Mouse (Mus musculus) cerebellum, adult (tissue): Measurements from ENCODE around the gene Spib.
A peak's percentile ranks its signal among the peaks of the same experiment; 100 is the strongest.

Experiments used
- ATAC-seq: cut with Nextera tagmentation; 2 replicates; pipeline ENCODE4 v1.9.2; 2017; ENCODE audit warnings: mild to moderate bottlenecking, moderate library complexity, mixed read lengths; ENCODE audit not compliant: insufficient number of reproducible peaks, low FRiP score, low TSS enrichment

Gene Spib

DNA sequence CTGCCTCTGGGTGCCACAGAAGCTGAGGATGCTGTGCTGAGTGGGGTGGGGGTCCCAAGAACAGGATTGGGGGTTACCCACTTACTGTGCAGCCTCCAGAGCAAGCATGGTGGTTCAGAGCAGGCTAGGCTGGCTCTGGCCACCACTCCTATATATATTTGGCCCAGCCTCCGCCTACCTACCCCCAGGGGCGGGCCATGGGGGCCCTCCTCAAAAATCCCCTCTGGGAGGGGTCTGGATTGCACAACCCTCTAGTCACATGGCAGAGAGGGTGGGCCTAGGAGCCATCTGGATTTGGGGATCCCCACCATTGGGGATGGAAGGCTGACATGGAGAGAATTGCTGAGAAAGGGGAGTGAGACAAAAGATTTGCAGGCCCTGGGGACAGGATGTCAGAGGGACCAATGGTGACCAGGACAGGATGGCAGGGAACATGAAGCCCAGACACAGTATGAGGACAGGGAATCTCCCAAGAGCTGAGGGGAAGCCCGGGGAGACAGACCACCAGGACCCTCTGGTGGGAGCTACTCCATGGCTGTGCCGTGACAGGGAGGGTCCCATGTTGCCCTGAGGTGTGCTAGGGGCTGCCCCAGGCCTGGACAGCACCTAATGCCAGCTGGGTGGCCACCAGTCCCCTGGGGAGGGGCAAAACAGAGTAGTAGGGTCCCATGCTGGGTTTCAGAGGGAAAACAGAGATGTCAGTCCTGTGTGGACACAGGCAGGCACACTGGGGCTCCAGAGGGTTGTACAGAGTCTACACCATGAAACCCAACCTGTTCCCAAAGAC lies at the start of gene Spib:
Gene Spib (minus strand): TSS at position 126 of the 787 bp plus-strand sequence.
- ATAC-seq: no peak

DNA sequence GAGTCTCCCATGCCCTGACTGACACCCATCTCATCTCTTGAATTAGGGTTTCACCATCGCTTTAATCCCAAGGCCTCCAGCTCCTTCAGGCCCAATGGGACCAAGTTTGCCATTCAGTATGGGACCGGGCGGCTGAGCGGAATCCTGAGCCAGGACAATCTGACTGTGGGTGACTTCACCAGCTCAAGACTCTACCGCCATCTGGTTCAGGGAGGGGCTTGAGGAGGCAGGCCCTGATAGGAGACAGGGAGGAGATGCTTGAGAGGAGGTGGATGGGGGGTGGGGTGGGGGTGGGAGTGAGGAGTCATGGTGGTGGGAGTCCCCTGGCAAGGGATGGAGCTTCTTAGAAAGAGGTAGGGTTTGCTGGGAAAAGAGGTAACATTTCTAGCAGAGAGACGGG lies 49.8 kb upstream of the Spib start:
- no peak for ATAC-seq

DNA sequence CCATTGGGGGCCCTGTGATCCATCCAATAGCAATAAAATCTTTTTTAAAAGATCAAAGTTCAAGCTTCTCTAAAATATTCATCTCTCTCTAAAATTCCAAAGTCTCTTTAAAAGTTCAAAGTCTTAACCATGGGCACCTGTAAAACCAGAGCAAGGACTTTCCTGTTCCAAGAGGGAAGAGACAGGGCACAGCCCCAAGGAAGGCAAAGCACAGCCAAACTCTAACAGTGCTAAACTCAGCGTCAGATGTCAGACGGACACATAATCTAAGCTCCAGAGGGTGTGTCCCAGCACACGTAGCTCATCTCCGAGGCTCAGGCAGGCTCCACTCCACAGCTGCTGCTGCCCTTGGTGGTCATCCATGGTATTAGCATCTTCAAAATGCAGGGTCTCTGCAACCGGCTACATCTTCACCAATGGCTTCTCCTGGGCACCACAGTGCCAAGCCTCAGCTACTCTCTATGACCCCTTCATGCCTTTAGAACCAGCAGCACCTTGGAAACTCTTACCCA lies 44.5 kb upstream of the Spib start:
- no peak for ATAC-seq

DNA sequence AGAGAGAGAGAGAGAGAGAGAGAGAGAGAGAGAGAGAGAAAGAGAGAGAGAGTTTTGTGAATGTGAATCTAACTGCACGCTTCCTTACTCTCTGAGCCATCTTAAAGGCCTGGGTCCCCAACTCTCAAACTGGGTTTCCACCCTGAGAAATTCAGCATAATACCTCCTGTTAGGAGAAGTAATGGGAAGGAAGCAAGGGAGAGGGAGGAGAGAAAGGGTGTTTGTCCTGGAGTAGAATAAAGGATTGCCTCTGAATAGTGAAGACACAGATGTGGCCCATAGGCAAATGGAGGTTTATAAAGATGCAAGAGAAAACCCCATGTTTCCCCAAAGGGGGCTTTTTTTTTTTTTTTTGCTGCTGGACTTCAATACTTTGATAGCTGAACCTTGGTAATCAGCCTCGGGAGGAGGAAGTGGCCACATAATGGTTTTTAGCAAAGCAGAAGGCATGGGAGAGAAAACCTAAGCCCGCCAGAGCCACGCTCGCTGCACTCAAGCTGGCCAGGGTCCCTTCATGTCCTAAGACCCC lies 41.1 kb upstream of the Spib start:
- ATAC-seq: no peak

DNA sequence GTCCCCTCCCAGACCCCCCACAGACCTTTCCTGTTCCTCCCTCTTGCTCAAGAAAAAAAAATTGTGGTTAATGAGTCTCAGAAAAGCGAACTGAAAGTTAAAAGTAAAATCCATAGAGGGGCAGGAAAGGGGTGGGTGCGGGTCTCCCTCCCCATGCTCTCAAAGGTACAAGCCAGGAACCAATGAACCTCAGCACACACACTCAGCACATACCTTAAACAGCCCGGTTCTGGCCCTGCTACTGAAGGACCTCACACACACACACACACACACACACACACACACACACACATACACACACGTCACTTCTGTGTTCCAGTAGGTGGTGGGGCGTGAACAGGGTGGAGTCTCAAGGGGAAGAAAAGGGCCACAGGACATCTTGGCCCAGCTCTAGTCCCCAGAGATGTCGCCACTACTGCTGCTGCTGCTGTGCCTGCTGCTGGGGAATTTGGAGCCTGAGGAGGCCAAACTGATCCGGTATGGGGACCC lies 40.4 kb upstream of the Spib start, which contains the start of gene Napsa:
Gene Napsa (plus strand): TSS at position 168 of the 489 bp plus-strand sequence.
- no peak for ATAC-seq

DNA sequence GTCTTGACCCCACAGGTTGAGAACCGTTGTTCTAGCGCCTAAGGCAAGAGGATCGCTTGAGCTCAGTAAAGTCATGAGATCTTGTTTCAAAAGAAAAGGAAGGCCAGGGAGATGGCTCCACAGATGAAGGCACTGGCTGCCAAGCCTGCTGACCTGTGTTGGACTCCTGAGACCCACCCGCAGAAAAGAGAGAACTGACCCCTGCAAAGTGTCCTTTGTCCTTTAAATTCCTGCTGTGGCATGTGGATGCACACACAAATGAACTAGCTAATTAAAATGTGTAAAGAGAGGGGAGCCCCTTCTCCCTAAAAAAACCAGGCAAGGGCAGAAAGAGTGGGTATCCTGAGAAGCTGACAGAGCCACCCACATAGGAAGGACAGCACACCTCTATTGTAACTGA lies 39.9 kb upstream of the Spib start:
- no peak for ATAC-seq

DNA sequence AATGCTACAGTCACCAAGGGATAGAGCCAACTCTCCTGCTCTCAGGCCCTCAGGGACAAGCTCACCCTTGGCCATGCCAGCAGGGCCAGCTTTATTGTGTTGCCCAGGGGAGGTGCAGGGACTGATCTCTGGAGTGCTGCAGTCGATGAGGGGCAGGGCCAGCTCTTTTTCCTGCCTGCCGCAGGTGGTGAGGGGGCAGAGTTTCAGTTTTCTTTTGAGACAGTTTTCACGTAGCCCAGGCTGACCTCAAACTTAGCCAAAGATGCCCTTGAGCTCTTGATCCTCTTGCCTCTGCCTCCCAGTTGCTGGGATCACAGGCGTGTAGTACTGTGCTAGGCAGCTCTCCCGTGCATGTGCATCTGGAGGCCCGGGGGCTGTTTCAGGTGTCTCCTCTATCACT lies 39.1 kb upstream of the Spib start:
- no peak for ATAC-seq

DNA sequence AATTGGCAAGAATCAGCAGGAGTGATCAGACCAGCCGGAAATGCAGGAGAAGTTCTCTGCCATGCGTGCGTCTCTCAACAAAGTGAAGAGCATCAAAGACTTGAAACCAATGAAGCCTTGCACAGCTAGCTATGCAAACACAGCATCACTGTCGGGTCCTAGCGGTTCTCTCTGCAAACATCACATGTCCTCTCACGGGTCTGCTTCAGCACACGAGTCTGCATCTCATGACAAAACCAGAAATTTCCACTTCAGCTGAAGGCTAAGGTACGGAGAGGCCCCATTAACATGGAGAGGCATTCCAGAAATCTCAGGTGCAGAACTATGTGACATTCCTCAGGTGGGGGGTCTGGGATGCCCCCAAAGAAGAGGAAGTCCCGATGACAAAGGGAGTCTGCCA lies 36.9 kb upstream of the Spib start:
- no peak for ATAC-seq

DNA sequence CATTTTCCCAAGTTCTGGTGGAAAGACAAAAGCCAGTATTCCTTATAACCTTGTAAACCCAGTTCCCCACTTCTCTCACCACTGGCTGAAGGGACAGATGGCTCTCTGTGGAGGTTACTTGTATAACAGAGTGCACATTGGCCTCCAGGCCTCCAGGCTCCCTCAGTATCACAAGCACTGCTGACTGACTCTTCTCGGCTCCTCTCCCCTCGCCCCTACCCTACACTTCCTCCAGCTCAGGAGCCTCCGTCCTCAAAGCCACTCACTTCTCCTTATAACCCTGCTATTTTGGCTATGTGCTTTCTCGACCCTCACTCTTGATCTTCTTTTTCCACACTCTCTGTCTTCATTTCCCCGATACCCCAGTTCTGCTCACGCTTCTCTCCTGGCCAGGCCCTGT lies 33.5 kb upstream of the Spib start:
- ATAC-seq: no peak

DNA sequence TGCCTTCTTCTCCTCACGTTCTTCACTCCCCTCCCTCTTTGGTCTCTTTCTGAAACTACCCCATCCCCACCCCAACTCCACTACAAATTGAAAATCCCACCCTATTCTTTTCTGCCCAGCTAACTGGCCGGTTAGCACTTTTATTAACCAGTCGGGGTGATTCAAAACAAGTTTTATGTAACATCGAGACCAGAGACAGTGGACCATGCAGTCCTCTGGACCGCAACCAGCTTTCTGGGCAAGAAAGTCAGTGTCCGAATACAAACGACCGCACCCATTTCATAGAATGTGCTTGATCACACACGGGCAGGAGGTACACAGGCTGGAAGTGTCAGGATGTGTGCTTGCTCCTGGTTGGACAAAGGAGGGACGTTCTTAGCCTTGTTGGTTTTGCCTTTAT lies 32.6 kb upstream of the Spib start:
- ATAC-seq: no peak

DNA sequence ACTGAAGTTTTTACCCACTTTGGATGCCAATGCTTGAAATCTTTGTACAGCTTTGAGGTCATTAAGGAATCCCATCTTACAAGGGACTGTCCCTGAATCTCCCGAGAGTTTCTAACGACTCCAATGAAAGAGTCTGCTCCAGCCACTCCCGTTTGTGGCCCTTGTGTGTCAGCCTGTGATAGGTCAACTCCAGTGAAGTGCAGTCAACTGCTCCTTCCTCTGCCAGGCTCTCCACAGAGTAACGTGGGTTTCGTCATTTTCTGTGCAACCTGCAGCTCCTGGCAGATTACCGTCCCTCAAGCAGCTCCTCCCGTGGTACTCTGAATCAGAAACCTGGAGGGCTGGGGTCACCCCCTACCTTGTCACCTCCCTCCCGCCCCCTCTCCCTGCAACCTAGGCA lies 31.4 kb upstream of the Spib start:
- ATAC-seq: no peak

DNA sequence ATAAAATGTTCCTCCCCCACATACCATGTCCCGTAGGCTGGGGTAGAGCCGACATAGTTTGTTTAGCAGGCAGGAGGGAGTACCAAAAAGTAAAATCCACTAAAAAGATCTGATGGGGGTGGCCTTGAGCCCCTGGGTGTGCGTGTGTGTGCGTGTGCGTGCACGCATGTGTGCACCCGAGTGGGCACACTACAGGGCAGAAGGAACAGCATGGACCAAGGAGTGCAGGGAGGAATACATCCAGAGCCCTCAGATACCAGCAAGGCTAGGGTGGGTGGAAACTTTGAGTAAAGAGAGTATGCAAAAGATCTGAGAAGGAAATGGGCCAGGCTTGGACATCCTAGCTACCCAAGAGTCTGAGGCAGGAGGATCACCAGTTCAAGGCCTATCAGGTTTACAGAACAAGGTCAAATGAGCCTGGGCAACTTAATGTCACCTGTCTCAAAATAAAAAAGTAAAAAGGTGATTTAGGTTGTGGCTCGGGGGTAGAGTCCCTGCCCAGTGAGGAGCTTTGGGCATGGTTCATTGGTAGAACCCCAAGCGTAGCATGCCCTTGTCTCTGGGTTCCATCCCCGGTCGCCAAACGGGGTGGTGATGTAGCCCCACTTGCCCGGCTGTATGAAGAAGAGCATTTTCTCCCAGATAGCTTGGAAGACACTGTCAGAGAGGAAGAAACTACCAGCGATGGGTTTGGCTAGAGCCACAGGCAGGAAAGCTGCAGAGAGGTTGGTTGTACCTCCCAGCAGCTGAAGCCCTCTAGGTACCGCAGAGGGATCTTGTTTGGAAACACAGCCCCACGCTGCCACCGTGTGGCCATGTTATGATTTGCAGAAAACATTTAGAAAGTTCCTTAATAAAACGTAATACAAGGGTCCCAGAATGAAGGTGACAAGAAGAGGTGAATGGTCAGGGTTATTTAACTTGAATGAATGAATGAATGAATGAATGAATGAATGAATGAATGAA lies 28.8 kb upstream of the Spib start:
- ATAC-seq: no peak; the same call in 1 of the 2 replicates

DNA sequence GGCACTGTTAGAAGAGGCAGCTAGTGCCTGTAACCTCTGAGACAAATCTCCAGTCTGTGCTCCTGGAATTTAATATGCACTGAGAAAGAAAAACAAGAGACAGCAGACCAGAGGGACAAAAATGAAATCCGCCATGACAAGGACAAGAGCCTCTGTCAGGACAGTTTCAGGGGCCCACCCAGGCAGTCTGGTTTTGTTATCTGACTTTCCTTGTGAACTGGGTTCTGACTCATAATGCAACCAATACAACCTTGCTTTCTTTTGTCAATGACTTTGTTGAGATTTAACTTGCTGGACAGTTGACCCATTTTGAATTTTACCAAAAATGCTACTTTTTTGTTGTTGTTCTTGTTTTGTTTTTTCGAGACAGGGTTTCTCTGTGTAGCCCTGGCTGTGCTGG lies 25.8 kb upstream of the Spib start:
- ATAC-seq: no peak

DNA sequence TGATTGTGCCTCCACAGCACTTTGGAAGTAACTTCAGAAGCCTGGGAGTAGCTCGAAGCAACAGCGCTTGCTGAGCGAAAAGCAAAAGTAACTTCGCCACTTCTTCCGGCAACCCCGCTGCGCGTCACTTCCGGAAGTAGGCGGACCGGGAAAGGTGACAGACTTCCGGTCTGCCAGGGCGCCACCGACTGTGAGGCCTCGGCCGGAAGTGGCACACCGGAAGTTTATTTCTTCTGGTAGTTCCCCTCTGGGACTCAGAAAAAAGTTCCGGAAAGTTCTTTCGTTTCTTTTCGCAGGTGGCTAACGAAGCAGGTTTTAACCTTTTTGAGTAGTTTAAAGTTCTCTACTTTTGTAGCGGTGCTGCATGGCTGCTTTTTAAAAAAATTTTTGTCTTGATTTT lies 22.0 kb upstream of the Spib start, which contains the start of gene Nr1h2:
Gene Nr1h2 (minus strand): TSS at position 126 of the 400 bp plus-strand sequence.
- peak; percentile 63; the same call in 1 of the 2 replicates for ATAC-seq

DNA sequence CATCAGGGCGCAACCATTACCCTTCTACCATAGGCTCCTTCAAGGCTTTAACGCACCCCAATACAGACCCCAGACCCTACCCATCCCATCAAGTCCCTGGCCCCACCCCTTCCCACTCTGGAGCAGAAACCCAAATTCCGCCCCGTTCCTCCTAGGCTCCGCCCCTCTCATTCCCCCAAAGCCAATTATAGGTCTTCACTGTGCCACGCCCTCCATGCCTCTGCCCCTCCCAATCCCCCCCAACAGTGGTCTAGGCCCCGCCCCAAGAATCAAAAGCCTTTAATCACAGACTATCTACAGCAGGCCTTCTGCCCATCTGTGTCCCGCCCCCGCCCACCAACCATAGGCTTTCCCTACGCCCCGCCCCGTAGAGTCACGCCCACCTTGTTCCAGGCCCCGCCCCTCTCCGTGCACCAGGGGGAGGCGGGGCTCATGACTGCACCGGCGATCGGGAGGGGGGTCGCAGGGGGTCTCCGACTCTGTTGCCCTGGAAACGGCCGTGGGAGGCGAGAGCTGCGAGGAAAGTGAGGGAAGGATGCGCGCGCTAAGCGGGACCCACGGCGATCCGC lies 21.4 kb upstream of the Spib start:
- no peak for ATAC-seq

DNA sequence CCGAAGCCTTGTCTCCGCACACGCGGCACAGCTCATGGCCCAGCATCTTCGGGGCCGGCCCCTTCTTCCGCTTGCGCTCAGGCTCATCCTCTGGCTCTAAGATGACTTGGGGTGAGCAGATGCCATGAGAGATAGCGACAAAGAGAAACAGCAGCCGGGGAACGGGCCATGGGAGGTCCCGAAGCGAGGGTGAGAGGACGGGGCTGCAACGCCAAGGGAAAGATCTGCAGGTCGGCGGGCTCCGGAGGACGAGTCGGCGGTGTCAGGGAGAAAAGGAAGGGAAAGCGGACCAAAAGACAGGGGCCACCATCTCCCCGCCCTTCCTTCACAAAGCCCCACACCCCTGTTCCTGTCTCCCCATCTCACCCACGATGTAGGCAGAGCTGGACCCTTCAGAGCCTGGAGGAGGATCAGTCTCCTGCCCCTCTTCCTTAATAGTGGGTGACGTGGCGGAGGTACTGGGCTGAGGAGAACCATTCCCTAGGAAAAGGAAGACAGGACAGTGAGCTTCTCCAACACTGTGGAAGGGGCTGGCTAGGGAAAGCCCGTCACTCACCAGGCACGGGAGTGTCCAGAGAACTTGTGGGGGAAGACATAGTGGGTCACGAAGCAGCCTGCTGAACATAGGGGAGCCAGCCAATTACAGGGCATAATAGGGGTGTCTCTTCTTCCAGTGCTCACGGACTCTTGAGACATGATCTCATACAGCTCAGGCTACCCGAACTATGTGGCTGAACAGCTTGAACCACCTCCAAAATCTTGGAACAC lies 20.5 kb upstream of the Spib start:
- no peak for ATAC-seq

DNA sequence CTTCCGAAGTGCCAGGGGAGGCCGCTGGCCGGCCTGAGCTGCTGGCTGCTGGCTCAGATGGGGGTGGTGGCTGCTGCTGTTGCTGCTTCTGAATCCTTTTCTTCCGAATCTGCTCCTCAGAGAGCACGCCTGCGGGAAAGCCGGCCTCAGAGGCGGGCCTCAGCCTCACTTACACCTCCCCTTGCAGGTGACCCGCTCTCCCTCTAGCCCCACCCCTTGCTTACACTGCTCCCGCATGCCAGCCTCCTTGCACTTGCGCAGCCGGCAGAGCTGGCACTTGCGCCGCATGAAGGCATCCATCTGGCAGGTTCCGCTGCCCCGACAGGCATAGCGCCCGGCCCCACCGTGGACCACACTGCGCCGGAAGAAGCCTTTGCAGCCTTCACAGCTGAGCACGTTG lies 19.9 kb upstream of the Spib start:
- no peak for ATAC-seq

DNA sequence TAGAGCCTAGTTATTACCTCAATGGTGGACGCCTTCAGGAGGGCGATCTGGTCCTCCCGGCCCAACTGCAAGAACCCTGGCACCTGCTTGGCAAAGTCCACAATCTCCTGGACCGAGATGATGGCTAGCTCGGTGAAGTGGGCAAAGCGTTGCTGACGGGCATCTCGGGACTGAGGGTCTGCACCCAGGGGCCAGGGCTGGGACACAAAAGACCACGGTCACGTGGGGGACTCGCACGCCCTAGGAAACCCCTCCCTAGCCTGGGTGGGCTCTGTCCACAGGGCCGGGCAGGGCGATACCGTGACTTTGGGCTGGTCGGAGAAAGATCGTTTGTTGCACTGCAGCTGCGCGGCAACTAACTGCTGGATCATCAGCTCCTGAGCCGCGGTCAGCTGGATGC lies 19.4 kb upstream of the Spib start:
- no peak for ATAC-seq

DNA sequence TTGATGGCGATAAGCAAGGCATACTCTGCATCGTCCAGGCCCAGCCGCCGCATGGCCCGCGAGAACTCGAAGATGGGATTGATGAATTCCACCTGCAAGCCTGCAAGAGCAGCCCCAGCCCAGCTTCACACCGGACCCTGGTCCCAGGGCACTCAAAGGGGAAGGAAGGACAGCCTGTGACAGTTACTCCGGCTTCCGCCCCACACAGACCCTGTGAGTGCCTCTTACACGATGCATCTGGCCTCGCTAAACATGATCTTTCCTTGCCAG lies 18.5 kb upstream of the Spib start:
- no peak for ATAC-seq
